Mouse (Mus musculus) brain, embryonic 18.5 days (tissue): ENCODE results near the gene Gatad2a.
"Not testable (repeated sequence)": the region's sequence is repeated elsewhere in the genome, so short reads cannot be mapped to it uniquely, and the experiment has no call there.

Experiments used
- DNase-seq: peaks from one replicate; pipeline ENCODE4 v3.0.0-alpha.2; 2012; ENCODE audit warnings: low read depth, low spot score

The Gatad2a gene

GRCm38 (mm10) chr8:69995422-69995775, 785 bp downstream of the Gatad2a start:
- DNase-seq = no peak

- not testable (repeated sequence) for DNase-seq
Observed at GRCm38 (mm10) chr8:69988936-69989335, 7.2 kb downstream of the Gatad2a start.

GRCm38 (mm10) chr8:69987744-69988143, 8.4 kb downstream of the Gatad2a start:
- DNase-seq = no peak

GRCm38 (mm10) chr8:69984876-69985553, 11.2 kb downstream of the Gatad2a start:
- DNase-seq = no peak

- no peak for DNase-seq
Observed at GRCm38 (mm10) chr8:69978456-69978855, 17.7 kb downstream of the Gatad2a start.

- DNase-seq = no peak
Observed at GRCm38 (mm10) chr8:69974806-69975205, 21.4 kb downstream of the Gatad2a start.

GRCm38 (mm10) chr8:69974194-69974614, 22.0 kb downstream of the Gatad2a start:
- peak; percentile 65 for DNase-seq

- DNase-seq = no peak
Observed at GRCm38 (mm10) chr8:69973442-69974161, 22.6 kb downstream of the Gatad2a start.

- DNase-seq = no peak
Observed at GRCm38 (mm10) chr8:69973063-69973441, 23.1 kb downstream of the Gatad2a start.

GRCm38 (mm10) chr8:69970880-69971279, 25.3 kb downstream of the Gatad2a start:
- DNase-seq = no peak

GRCm38 (mm10) chr8:69967291-69967933, 28.8 kb downstream of the Gatad2a start:
- no peak for DNase-seq

GRCm38 (mm10) chr8:69959241-69959640, 36.9 kb downstream of the Gatad2a start:
- DNase-seq = no peak

GRCm38 (mm10) chr8:69957879-69958278, 38.3 kb downstream of the Gatad2a start:
- DNase-seq = no peak

GRCm38 (mm10) chr8:69957419-69957818, 38.8 kb downstream of the Gatad2a start:
- no peak for DNase-seq

- no peak for DNase-seq
Observed at GRCm38 (mm10) chr8:69956651-69957050, 39.5 kb downstream of the Gatad2a start.

GRCm38 (mm10) chr8:69954642-69955041, 41.5 kb downstream of the Gatad2a start:
- DNase-seq = no peak

- no peak for DNase-seq
Observed at GRCm38 (mm10) chr8:69954213-69954612, 42.0 kb downstream of the Gatad2a start.

- DNase-seq = no peak
Observed at GRCm38 (mm10) chr8:69950300-69950699, 45.9 kb downstream of the Gatad2a start.

- not testable (repeated sequence) for DNase-seq
Observed at GRCm38 (mm10) chr8:69942495-69942894, 53.7 kb downstream of the Gatad2a start.

GRCm38 (mm10) chr8:69940386-69940785, 55.8 kb downstream of the Gatad2a start:
- DNase-seq = no peak

- no peak for DNase-seq
Observed at GRCm38 (mm10) chr8:69939633-69940032, 56.6 kb downstream of the Gatad2a start.

GRCm38 (mm10) chr8:69938245-69938982, 57.8 kb downstream of the Gatad2a start:
- DNase-seq = no peak
